Comparison of ENCODE assay signal across 14 mouse cellular contexts in genomic region chr4:155690571-155691375, GRCm38 (mm10). TPM values are rescaled to one million over a fixed set of nuclear protein-coding genes. Genes with fewer than 3 reads are reported as not detected.
DNase-seq lines count a peak whose midpoint lies in the region; ATAC-seq and TF ChIP-seq lines count a peak whose summit lies in the region.
"Had no signal": no experiment of that assay in that cellular context is flagged by ENCODE, and none has a peak within 500 bp of the region (broad histone marks: within the 10 kb centered on the region; RNA-seq: fewer than 3 reads in every experiment).

No protein-coding gene starts in this region.

- no peak for TF ChIP-seq CTCF in forebrain, postnatal 0 days (IDR thresholded peaks at IDR 0.05; ENCODE audit: low read depth)
- TF ChIP-seq CTCF in layer of hippocampus, adult 2 months (conservative IDR thresholded peaks at IDR 0.05) = no peak

- H3K27me3 ChIP-seq in forebrain, postnatal 0 days (ENCODE audit: insufficient read depth, low read length) = no peaks in the 10 kb centered on the region
- H3K27me3 ChIP-seq in forebrain, embryonic 11.5 days (ENCODE audit: control insufficient read depth, insufficient read depth, low read length) = peaks cover 6% of the 10 kb centered on the region; the same call in 1 of the 2 replicates
- no peaks in the 10 kb centered on the region for H3K27me3 ChIP-seq in kidney, embryonic 14.5 days (ENCODE audit: control insufficient read depth, insufficient read depth, low read length)
- H3K27me3 ChIP-seq: limb, embryonic 15.5 days had no signal

- WGBS in forebrain, postnatal 0 days = 70% methylated on average over 12 of the region's 12 CpGs
- WGBS in forebrain, embryonic 11.5 days = 86% methylated on average over 12 of the region's 12 CpGs
- WGBS in kidney, embryonic 14.5 days = 80% methylated on average over 12 of the region's 12 CpGs

- ATAC-seq in forebrain, postnatal 0 days = no peak
- ATAC-seq in forebrain, embryonic 11.5 days (replicated peaks; ENCODE audit: low FRiP score) = no peak
- no peak for ATAC-seq in CD4-positive, CD25-positive, alpha-beta regulatory T cell, adult 4 months
- ATAC-seq in kidney, embryonic 14.5 days (ENCODE audit: low FRiP score, low TSS enrichment) = no peak

- no peak overlapping the region for H3K9ac ChIP-seq in forebrain, postnatal 0 days
- H3K9ac ChIP-seq in forebrain, embryonic 11.5 days (ENCODE audit: low read length) = no peak overlapping the region
- H3K9ac ChIP-seq in kidney, embryonic 14.5 days (ENCODE audit: low read depth, low read length) = no peak overlapping the region
- H3K9ac ChIP-seq: kidney, embryonic 15.5 days; limb, embryonic 15.5 days had no signal

- H3K27ac ChIP-seq in forebrain, postnatal 0 days (ENCODE audit: low read depth, low read length) = no peak overlapping the region
- no peak overlapping the region for H3K27ac ChIP-seq in forebrain, embryonic 11.5 days (ENCODE audit: low read depth, low read length)
- peak overlapping the region; percentile 36; the same call in 1 of the 2 replicates for H3K27ac ChIP-seq in layer of hippocampus, adult 2 months
- no peak overlapping the region for H3K27ac ChIP-seq in kidney, embryonic 14.5 days (ENCODE audit: low read depth, low read length)
- H3K27ac ChIP-seq: embryonic facial prominence, embryonic 10.5 days; kidney, embryonic 15.5 days; limb, embryonic 15.5 days had no signal

- H3K4me1 ChIP-seq in forebrain, postnatal 0 days (ENCODE audit: insufficient read depth) = peaks cover 7% of the 10 kb centered on the region
- 0 out of 2 replicates have a peak, but pooled peaks cover 2% of the 10 kb centered on the region for H3K4me1 ChIP-seq in forebrain, embryonic 11.5 days (replicated peaks; ENCODE audit: control insufficient read depth, insufficient read depth, low read length)
- H3K4me1 ChIP-seq in kidney, embryonic 14.5 days (ENCODE audit: control insufficient read depth, insufficient read depth, low read length) = peaks cover 7% of the 10 kb centered on the region; the same call in 1 of the 2 replicates

- no peaks in the 10 kb centered on the region for H3K9me3 ChIP-seq in forebrain, postnatal 0 days (ENCODE audit: low read length)
- no peaks in the 10 kb centered on the region for H3K9me3 ChIP-seq in forebrain, embryonic 11.5 days (ENCODE audit: control insufficient read depth, low read length)
- H3K9me3 ChIP-seq in kidney, embryonic 14.5 days (ENCODE audit: control insufficient read depth, low read length) = no peaks in the 10 kb centered on the region
- H3K9me3 ChIP-seq: embryonic facial prominence, embryonic 10.5 days; kidney, embryonic 15.5 days; limb, embryonic 15.5 days; megakaryocyte, embryonic 14.5 days had no signal

- no peaks in the 10 kb centered on the region for H3K36me3 ChIP-seq in forebrain, postnatal 0 days (ENCODE audit: insufficient read depth)
- H3K36me3 ChIP-seq in forebrain, embryonic 11.5 days (ENCODE audit: control insufficient read depth, insufficient read depth, low read length) = no peaks in the 10 kb centered on the region
- H3K36me3 ChIP-seq in kidney, embryonic 14.5 days (ENCODE audit: control insufficient read depth, insufficient read depth, low read length) = no peaks in the 10 kb centered on the region
- H3K36me3 ChIP-seq: embryonic facial prominence, embryonic 10.5 days; kidney, embryonic 15.5 days; limb, embryonic 15.5 days had no signal

- DNase-seq in forebrain, postnatal 0 days = peak; percentile 51
- no peak for DNase-seq in forebrain, embryonic 11.5 days (ENCODE audit: low spot score)
- DNase-seq in NIH3T3 (ENCODE audit: low read depth) = peak; percentile 38
- peak; percentile 95 to 97 for DNase-seq in cerebellum, adult 18-20 months
- DNase-seq in layer of hippocampus, adult 2 months (ENCODE audit: low spot score in 2 of 2) = peak; percentile 74
- DNase-seq in lung, postnatal 4 days = no peak
- DNase-seq: lung, adult 2 months had no signal

- no peak overlapping the region for H3K4me2 ChIP-seq in forebrain, postnatal 0 days (ENCODE audit: low read depth)
- H3K4me2 ChIP-seq in forebrain, embryonic 11.5 days (ENCODE audit: low read depth, low read length, severe bottlenecking) = no peak overlapping the region
- H3K4me2 ChIP-seq in kidney, embryonic 14.5 days (replicated peaks; ENCODE audit: low read depth, low read length) = no peak overlapping the region
- H3K4me2 ChIP-seq: kidney, embryonic 15.5 days; limb, embryonic 15.5 days had no signal

- H3K4me3 ChIP-seq in forebrain, postnatal 0 days (ENCODE audit: low read depth, low read length) = no peak overlapping the region
- no peak overlapping the region for H3K4me3 ChIP-seq in forebrain, embryonic 11.5 days (ENCODE audit: low read depth, low read length)
- H3K4me3 ChIP-seq in layer of hippocampus, adult 2 months = no peak overlapping the region
- H3K4me3 ChIP-seq in kidney, embryonic 14.5 days (ENCODE audit: low read length) = no peak overlapping the region
- H3K4me3 ChIP-seq: embryonic facial prominence, embryonic 10.5 days; kidney, embryonic 15.5 days; limb, embryonic 15.5 days; megakaryocyte, embryonic 14.5 days had no signal

RNA-seq across cellular contexts. Expression of gene Fndc10, which starts 3.4 kb away (rescaled TPM):
- total RNA-seq in forebrain, postnatal 0 days (2014; rRNA removed) = 31.9 and 33.5 TPM in 2 replicates
- polyA plus RNA-seq in forebrain, postnatal 0 days (2015; fragmentation: Nextera tagmentation; extraction: Ambion mirVana) = 20.4 and 24.6 TPM in 2 replicates
- 2.3 and 2.9 TPM in 2 replicates for polyA plus RNA-seq in forebrain, embryonic 11.5 days (2014; fragmentation: Nextera tagmentation; extraction: Ambion mirVana)
- 10 to 100 TPM; 26.5 to 27.9 TPM for total RNA-seq in layer of hippocampus, adult 2 months (2021)
- polyA plus RNA-seq in CD4-positive, CD25-positive, alpha-beta regulatory T cell, adult 4 months (2017; shearing (Covaris generic)) = 1 to 10 TPM in 1 of 2 experiments, under 1 TPM in 1; 0.59 to 1.4 TPM
- 2.8 and 4.5 TPM in 2 replicates for polyA plus RNA-seq in kidney, embryonic 14.5 days (2014; fragmentation: Nextera tagmentation; extraction: Ambion mirVana)

RNA-seq across cellular contexts. Expression of gene Ssu72, which starts 13.8 kb away (rescaled TPM):
- 103 and 121 TPM in 2 replicates for total RNA-seq in forebrain, postnatal 0 days (2014; rRNA removed)
- polyA plus RNA-seq in forebrain, postnatal 0 days (2015; fragmentation: Nextera tagmentation; extraction: Ambion mirVana) = 164 and 176 TPM in 2 replicates
- polyA plus RNA-seq in forebrain, embryonic 11.5 days (2014; fragmentation: Nextera tagmentation; extraction: Ambion mirVana) = 138 and 144 TPM in 2 replicates
- total RNA-seq in layer of hippocampus, adult 2 months (2021) = 10 to 100 TPM; 90.9 to 92.8 TPM
- 100 to 1,000 TPM; 153 to 164 TPM for polyA plus RNA-seq in CD4-positive, CD25-positive, alpha-beta regulatory T cell, adult 4 months (2017; shearing (Covaris generic))
- 149 and 178 TPM in 2 replicates for polyA plus RNA-seq in kidney, embryonic 14.5 days (2014; fragmentation: Nextera tagmentation; extraction: Ambion mirVana)

RNA-seq across cellular contexts. Expression of gene Mib2, which starts 21.8 kb away (rescaled TPM):
- total RNA-seq in forebrain, postnatal 0 days (2014; rRNA removed) = 98.0 and 116 TPM in 2 replicates
- polyA plus RNA-seq in forebrain, postnatal 0 days (2015; fragmentation: Nextera tagmentation; extraction: Ambion mirVana) = 42.9 and 46.5 TPM in 2 replicates
- 21.2 and 22.3 TPM in 2 replicates for polyA plus RNA-seq in forebrain, embryonic 11.5 days (2014; fragmentation: Nextera tagmentation; extraction: Ambion mirVana)
- total RNA-seq in layer of hippocampus, adult 2 months (2021) = 100 to 1,000 TPM; 111 to 114 TPM
- 1 to 10 TPM; 4.8 to 5.1 TPM for polyA plus RNA-seq in CD4-positive, CD25-positive, alpha-beta regulatory T cell, adult 4 months (2017; shearing (Covaris generic))
- 14.3 and 18.0 TPM in 2 replicates for polyA plus RNA-seq in kidney, embryonic 14.5 days (2014; fragmentation: Nextera tagmentation; extraction: Ambion mirVana)

RNA-seq across cellular contexts. Expression of gene Mmp23, which starts 37.6 kb away (rescaled TPM):
- 6.0 TPM in 2 replicates for total RNA-seq in forebrain, postnatal 0 days (2014; rRNA removed)
- 2.5 and 2.9 TPM in 2 replicates for polyA plus RNA-seq in forebrain, postnatal 0 days (2015; fragmentation: Nextera tagmentation; extraction: Ambion mirVana)
- 2.5 and 2.7 TPM in 2 replicates for polyA plus RNA-seq in forebrain, embryonic 11.5 days (2014; fragmentation: Nextera tagmentation; extraction: Ambion mirVana)
- total RNA-seq in layer of hippocampus, adult 2 months (2021) = 1 to 10 TPM; 2.7 to 3.4 TPM
- polyA plus RNA-seq in CD4-positive, CD25-positive, alpha-beta regulatory T cell, adult 4 months (2017; shearing (Covaris generic)) = not detected
- polyA plus RNA-seq in kidney, embryonic 14.5 days (2014; fragmentation: Nextera tagmentation; extraction: Ambion mirVana) = 28.9 and 43.1 TPM in 2 replicates
- total RNA-seq: monocyte, adult 5-6 weeks had no signal

RNA-seq across cellular contexts. Expression of gene Tmem240, which starts 43.8 kb away (rescaled TPM):
- 43.4 and 55.2 TPM in 2 replicates for total RNA-seq in forebrain, postnatal 0 days (2014; rRNA removed)
- 19.1 and 23.8 TPM in 2 replicates for polyA plus RNA-seq in forebrain, postnatal 0 days (2015; fragmentation: Nextera tagmentation; extraction: Ambion mirVana)
- 0.76 and 1.2 TPM in 2 replicates for polyA plus RNA-seq in forebrain, embryonic 11.5 days (2014; fragmentation: Nextera tagmentation; extraction: Ambion mirVana)
- 10 to 100 TPM; 32.7 to 39.0 TPM for total RNA-seq in layer of hippocampus, adult 2 months (2021)
- under 1 TPM in 1 of 2 experiments, not detected in 1; 0.24 TPM for polyA plus RNA-seq in CD4-positive, CD25-positive, alpha-beta regulatory T cell, adult 4 months (2017; shearing (Covaris generic))
- 0.49 and 0.88 TPM in 2 replicates for polyA plus RNA-seq in kidney, embryonic 14.5 days (2014; fragmentation: Nextera tagmentation; extraction: Ambion mirVana)

Comparison
In these comparisons a context has a peak if more than half of its experiments do, and no peak if none do; other contexts are left out.
1. DNase-seq: peak in forebrain, postnatal 0 days (single experiment), NIH3T3 (single experiment), cerebellum, adult 18-20 months (2 of 2) and layer of hippocampus, adult 2 months (2 of 2); none in forebrain, embryonic 11.5 days (single experiment) and lung, postnatal 4 days (0 of 2).